Mouse (Mus musculus) liver, embryonic 14.5 days (tissue): ENCODE results near the gene Tapbp. TPM values are rescaled to one million over a fixed set of nuclear protein-coding genes. Genes with fewer than 3 reads are reported as not detected.

Source experiments
- ATAC-seq: fragments of 200-750 bp; cut with Nextera tagmentation; 2 replicates; pipeline ENCODE4 v1.8.0; 2017; ENCODE audit warnings: moderate number of reproducible peaks, mild to moderate bottlenecking, moderate library complexity; ENCODE audit not compliant: insufficient read depth
- DNase-seq, 3 experiments: peaks; one replicate each; pipeline ENCODE4 v3.0.0-alpha.2; 2012 to 2013; ENCODE audit warnings: low read depth in 3 of 3, low spot score in 3 of 3
- H3K27ac ChIP-seq: fragments of 300-500 bp; sonication (generic); 2 replicates; pipeline ENCODE4 v1.5.1; 2014; ENCODE audit warnings: moderate library complexity, mild to moderate bottlenecking, control low read depth, inconsistent platforms
- H3K27me3 ChIP-seq: fragments of 300-500 bp; sonication (generic); 2 replicates; pipeline ENCODE4 v1.6.1; 2014; ENCODE audit warnings: mild to moderate bottlenecking, low read length, moderate library complexity; ENCODE audit not compliant: control insufficient read depth, insufficient read depth
- H3K36me3 ChIP-seq: fragments of 300-500 bp; sonication (generic); replicated peaks from 2 replicates; pipeline ENCODE4 v1.6.1; 2014; ENCODE audit warnings: low read depth; ENCODE audit not compliant: control insufficient read depth, insufficient read depth
- H3K4me1 ChIP-seq, 2 experiments: fragments of 200-500 bp in 1 of 2; fragments of 300-500 bp in 1 of 2; sonication (generic) in 1 of 2; replicated peaks; 2 replicates each; pipeline ENCODE4 v1.6.1; 2012 to 2014; ENCODE audit warnings: antibody characterized with exemption in 1 of 2, inconsistent platforms in 1 of 2, low read length in 1 of 2; ENCODE audit not compliant: control insufficient read depth in 2 of 2, insufficient read depth in 2 of 2
- H3K4me2 ChIP-seq: fragments of 300-500 bp; sonication (generic); 2 replicates; pipeline ENCODE4 v1.6.1; 2014; ENCODE audit warnings: low read depth, mild to moderate bottlenecking, control low read depth, moderate library complexity
- H3K4me3 ChIP-seq, 2 experiments: fragments of 200-500 bp in 1 of 2; fragments of 300-500 bp in 1 of 2; sonication (generic) in 1 of 2; 2 replicates each; pipeline ENCODE4 v1.5.1; 2012 to 2014; ENCODE audit warnings: low read depth in 2 of 2, low read length in 2 of 2, mild to moderate bottlenecking in 2 of 2, control low read depth in 1 of 2, inconsistent platforms in 1 of 2, moderate library complexity in 1 of 2; ENCODE audit not compliant: insufficient read depth in 1 of 2
- H3K9ac ChIP-seq: fragments of 300-500 bp; sonication (generic); replicated peaks from 2 replicates; pipeline ENCODE4 v1.6.1; 2014; ENCODE audit warnings: mild to moderate bottlenecking, control low read depth, moderate library complexity
- H3K9me3 ChIP-seq: fragments of 300-500 bp; sonication (generic); 2 replicates; pipeline ENCODE4 v1.6.1; 2016; ENCODE audit warnings: low read length, mixed read lengths; ENCODE audit not compliant: control insufficient read depth
- CTCF ChIP-seq: IDR thresholded peaks from 2 replicates; pipeline ENCODE4 v1.5.1; 2016; ENCODE audit warnings: antibody characterized with exemption, low read depth, control low read depth
- EP300 ChIP-seq: IDR thresholded peaks from 2 replicates; pipeline ENCODE4 v1.6.1; 2016; ENCODE audit warnings: antibody characterized with exemption, low read depth
- WGBS: fragments of 180-500 bp; shearing (Covaris S2); extraction: QIAGEN DNeasy Blood & Tissue Kit; methylation state at CpG from one replicate; pipeline ENCODE4 v1.1.7; 2014; ENCODE audit not compliant: insufficient replicate concordance; 5-methylcytosine and 5-hydroxymethylcytosine counted together
- polyA plus RNA-seq, 2 experiments: library from polyadenylated mRNA; depleted of rRNA in 1 of 2; stranded (reverse) in 1 of 2; unstranded in 1 of 2; fragments of >200 nt; fragmentation: Nextera tagmentation in 1 of 2; extraction: Ambion mirVana in 1 of 2; gene quantifications; 2 replicates each; pipeline versions ENCODE4 v1.2.1 to v1.2.3; 2012 to 2014

The Tapbp gene
- polyA plus RNA-seq, 2 experiments = 10.6 to 24.0 TPM

DNA sequence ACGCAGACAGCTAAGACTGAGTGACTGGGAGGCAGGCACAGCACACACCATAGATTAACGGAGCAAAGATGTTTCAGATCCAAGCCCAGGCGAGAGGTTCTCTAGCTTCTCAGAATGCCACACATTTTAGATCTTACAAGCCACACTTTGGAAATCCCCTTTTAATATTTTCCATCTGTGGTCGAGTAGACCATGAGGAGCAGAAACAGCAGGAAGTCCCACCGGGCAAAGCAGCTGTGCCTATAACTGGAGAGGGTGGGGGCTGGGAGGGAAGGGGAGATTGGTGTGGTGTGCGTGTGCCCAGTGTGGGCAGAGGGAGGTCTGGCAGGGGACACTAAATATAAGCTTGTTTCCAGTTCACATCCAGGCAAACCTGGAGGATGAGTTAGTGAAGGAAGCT lies 41.8 kb downstream of the Tapbp start:
- Histone ChIP-seq H3K9ac (no peak overlapping the region), H3K4me1 (peaks cover 14 to 15% of the 10 kb centered on the region in 2 experiments), H3K9me3 (no peaks in the 10 kb centered on the region), H3K36me3 (peaks cover 21% of the 10 kb centered on the region), H3K4me2 (no peak overlapping the region), H3K4me3 (no peak overlapping the region), H3K27me3 (no peaks in the 10 kb centered on the region), H3K27ac (no peak overlapping the region)
- ATAC-seq (no peak), DNase-seq (no peak)
- TF ChIP-seq EP300 (no peak), CTCF (no peak)
- WGBS = 76% methylated on average over 6 of the region's 6 CpGs

DNA sequence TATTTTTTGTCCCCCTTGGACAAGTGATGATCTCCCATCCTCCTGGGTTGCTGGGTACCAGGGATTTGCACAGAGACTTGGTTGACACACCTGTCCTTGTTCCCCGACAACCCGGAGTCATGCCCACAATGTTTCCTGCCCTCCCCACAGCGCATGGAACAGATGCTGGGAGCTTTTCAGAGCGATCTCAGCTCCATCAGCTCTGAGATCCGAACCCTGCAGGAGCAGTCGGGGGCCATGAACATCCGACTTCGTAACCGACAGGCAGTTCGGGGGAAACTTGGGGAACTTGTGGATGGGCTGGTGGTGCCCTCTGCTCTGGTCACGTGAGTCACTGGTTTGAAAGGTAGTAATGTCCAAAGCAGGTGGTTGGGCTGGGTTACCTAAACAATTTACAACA lies 42.8 kb downstream of the Tapbp start:
- Histone ChIP-seq H3K4me3 (no peak overlapping the region), H3K27me3 (no peaks in the 10 kb centered on the region), H3K4me2 (no peak overlapping the region), H3K27ac (no peak overlapping the region), H3K9ac (no peak overlapping the region), H3K36me3 (peaks cover 12% of the 10 kb centered on the region), H3K4me1 (peaks cover 5 to 11% of the 10 kb centered on the region in 2 experiments), H3K9me3 (no peaks in the 10 kb centered on the region)
- DNase-seq (no peak), ATAC-seq (no peak)
- TF ChIP-seq CTCF = no peak
- no peak for TF ChIP-seq EP300
- WGBS = 89% methylated on average over 11 of the region's 11 CpGs

DNA sequence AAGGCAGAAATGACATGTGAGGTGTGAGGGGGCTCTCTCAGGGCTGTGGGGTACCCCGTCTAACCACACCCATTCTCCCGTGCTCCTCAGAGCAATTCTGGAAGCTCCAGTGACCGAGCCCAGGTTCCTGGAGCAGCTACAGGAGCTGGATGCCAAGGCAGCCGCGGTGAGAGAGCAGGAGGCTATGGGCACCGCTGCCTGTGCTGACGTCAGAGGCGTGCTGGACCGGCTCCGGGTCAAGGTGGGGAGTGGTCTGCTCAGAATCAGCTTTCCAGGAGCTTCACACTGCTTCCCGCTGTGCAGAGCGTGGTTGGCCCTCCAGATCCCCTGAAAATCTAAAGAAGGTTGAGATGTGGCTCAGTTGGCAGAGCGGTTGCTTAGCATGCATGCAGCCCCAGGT lies 43.4 kb downstream of the Tapbp start:
- Histone ChIP-seq H3K4me3 (no peak overlapping the region), H3K4me2 (no peak overlapping the region), H3K27ac (no peak overlapping the region), H3K36me3 (peaks cover 5% of the 10 kb centered on the region), H3K27me3 (no peaks in the 10 kb centered on the region), H3K9ac (no peak overlapping the region), H3K4me1 (peaks cover 3 to 8% of the 10 kb centered on the region in 2 experiments), H3K9me3 (no peaks in the 10 kb centered on the region)
- no peak for DNase-seq
- ATAC-seq = no peak
- TF ChIP-seq EP300 (no peak), CTCF (no peak)
- WGBS = 88% methylated on average over 13 of the region's 13 CpGs

DNA sequence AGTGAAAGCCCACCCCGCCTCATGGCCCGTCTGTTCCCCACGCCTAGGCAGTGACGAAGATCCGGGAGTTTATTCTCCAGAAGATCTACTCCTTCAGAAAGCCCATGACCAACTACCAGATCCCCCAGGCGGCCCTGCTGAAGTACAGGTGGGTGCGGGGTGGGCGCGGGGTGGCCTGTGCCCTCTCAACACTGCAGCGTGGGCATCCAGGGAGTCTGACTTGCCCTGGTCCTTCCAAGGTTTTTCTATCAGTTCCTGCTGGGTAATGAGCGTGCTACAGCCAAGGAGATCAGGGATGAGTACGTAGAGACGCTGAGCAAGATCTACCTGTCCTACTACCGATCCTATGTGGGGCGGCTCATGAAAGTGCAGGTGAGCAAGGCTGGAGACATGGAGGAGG lies 44.2 kb downstream of the Tapbp start:
- no peak overlapping the region for H3K4me2 ChIP-seq
- ATAC-seq = no peak
- H3K36me3 ChIP-seq = no peaks in the 10 kb centered on the region; the same call in 1 of the 2 replicates

DNA sequence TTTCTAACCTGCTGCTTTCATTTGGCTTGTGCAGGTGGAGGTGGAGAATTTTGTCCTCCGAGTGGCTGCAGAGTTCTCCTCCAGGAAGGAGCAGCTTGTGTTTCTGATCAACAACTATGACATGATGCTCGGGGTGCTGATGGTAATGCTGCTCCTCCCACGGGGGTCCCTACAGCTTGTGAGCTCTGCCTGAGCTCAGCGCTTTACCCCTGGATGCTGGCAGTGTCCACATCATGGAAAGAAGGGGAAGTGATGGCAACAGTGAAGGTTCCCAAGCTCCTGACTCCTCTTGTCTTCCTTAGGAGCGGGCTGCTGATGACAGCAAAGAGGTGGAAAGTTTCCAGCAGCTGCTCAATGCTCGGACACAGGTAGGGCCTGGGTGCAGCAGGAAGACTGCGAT lies 47.2 kb downstream of the Tapbp start:
- 83% methylated on average over 7 of the region's 7 CpGs for WGBS
- no peak for DNase-seq

More for the DNA sequence above, 44.2 kb downstream of the Tapbp start:
- H3K4me3 ChIP-seq = no peak overlapping the region
- 89% methylated on average over 15 of the region's 15 CpGs for WGBS
- no peaks in the 10 kb centered on the region for H3K27me3 ChIP-seq
- TF ChIP-seq EP300 (no peak), CTCF (no peak)
- H3K27ac ChIP-seq = no peak overlapping the region
- H3K9me3 ChIP-seq = no peaks in the 10 kb centered on the region
- no peak overlapping the region for H3K9ac ChIP-seq
- DNase-seq = no peak
- peaks cover 3 to 8% of the 10 kb centered on the region in 2 experiments for H3K4me1 ChIP-seq

More for the DNA sequence above, 47.2 kb downstream of the Tapbp start:
- H3K4me3 ChIP-seq = no peak overlapping the region
- H3K9ac ChIP-seq = no peak overlapping the region
- no peak for ATAC-seq
- TF ChIP-seq CTCF (no peak), EP300 (no peak)
- no peaks in the 10 kb centered on the region for H3K9me3 ChIP-seq
- H3K4me2 ChIP-seq = no peak overlapping the region
- H3K36me3 ChIP-seq = no peaks in the 10 kb centered on the region; the same call in 1 of the 2 replicates
- H3K27ac ChIP-seq = no peak overlapping the region
- H3K4me1 ChIP-seq = no peaks in the 10 kb centered on the region
- H3K27me3 ChIP-seq = no peaks in the 10 kb centered on the region
